Mouse (Mus musculus): ENCODE results near the gene Nmnat1.

GRCm38 (mm10) chr4:149498901-149499300, 13.9 kb upstream of the Nmnat1 start:
- TF ChIP-seq CTCF (IDR thresholded peaks at IDR 0.05; ENCODE audit: insufficient read depth, low read depth, low read length) = no peak
- no peak for TF ChIP-seq POLR2A (IDR thresholded peaks at IDR 0.05; ENCODE audit: insufficient read depth, low read depth, low read length)
